In genomic region chr14:46759970-46760354, GRCm38 (mm10) we compare ENCODE assay signal across 8 mouse cellular contexts. TPM values are rescaled to one million over a fixed set of nuclear protein-coding genes. Genes with fewer than 3 reads are reported as not detected.
A peak's percentile ranks its signal among the peaks of the same experiment; 100 is the strongest.
DNase-seq lines count a peak whose midpoint lies in the region; ATAC-seq and TF ChIP-seq lines count a peak whose summit lies in the region.

No protein-coding gene starts in this region.

- no peaks in the 10 kb centered on the region for H3K9me3 ChIP-seq in kidney, embryonic 14.5 days (ENCODE audit: control insufficient read depth, low read length)
- H3K9me3 ChIP-seq in embryonic facial prominence, embryonic 15.5 days (replicated peaks), result no peaks in the 10 kb centered on the region
- 0 out of 2 replicates have a peak, but pooled peaks cover 7% of the 10 kb centered on the region for H3K9me3 ChIP-seq in intestine, embryonic 16.5 days (ENCODE audit: control insufficient read depth, low read length)
- no peaks in the 10 kb centered on the region for H3K9me3 ChIP-seq in midbrain, postnatal 0 days (ENCODE audit: low read length)

- H3K27ac ChIP-seq in kidney, embryonic 14.5 days (ENCODE audit: low read depth, low read length), result no peak overlapping the region
- H3K27ac ChIP-seq in embryonic facial prominence, embryonic 15.5 days (replicated peaks), result no peak overlapping the region
- no peak overlapping the region for H3K27ac ChIP-seq in intestine, embryonic 16.5 days (ENCODE audit: low read length)
- no peak overlapping the region for H3K27ac ChIP-seq in midbrain, postnatal 0 days (ENCODE audit: low read depth, low read length)

- H3K4me1 ChIP-seq in kidney, embryonic 14.5 days (ENCODE audit: control insufficient read depth, insufficient read depth, low read length), result peaks cover 5% of the 10 kb centered on the region; the same call in 1 of the 2 replicates
- H3K4me1 ChIP-seq in embryonic facial prominence, embryonic 15.5 days, result peaks cover 13% of the 10 kb centered on the region
- 0 out of 2 replicates have a peak, but pooled peaks cover 6% of the 10 kb centered on the region for H3K4me1 ChIP-seq in intestine, embryonic 16.5 days (ENCODE audit: control insufficient read depth, insufficient read depth, low read length)
- no peaks in the 10 kb centered on the region; the same call in 1 of the 2 replicates for H3K4me1 ChIP-seq in midbrain, postnatal 0 days (ENCODE audit: insufficient read depth, low read length)

- DNase-seq in kidney, postnatal 14 days, result no peak
- DNase-seq in midbrain, postnatal 0 days (ENCODE audit: low spot score), result no peak
- no peak for DNase-seq in right cerebral cortex, postnatal 4 days
- DNase-seq in yolk sac, embryonic 10.5 days (ENCODE audit: low spot score), result no peak
- no peak for DNase-seq in adrenal gland, postnatal 4 days (ENCODE audit: low spot score in 2 of 2)

- WGBS in kidney, embryonic 14.5 days, result 4% methylated on average over 7 of the region's 7 CpGs
- under 1% methylated on average over 7 of the region's 7 CpGs for whole genome bisulfite sequencing in embryonic facial prominence, embryonic 15.5 days
- WGBS in intestine, embryonic 16.5 days, result 5% methylated on average over 7 of the region's 7 CpGs
- 3% methylated on average over 7 of the region's 7 CpGs for WGBS in midbrain, postnatal 0 days

- H3K4me2 ChIP-seq in kidney, embryonic 14.5 days (replicated peaks; ENCODE audit: low read depth, low read length), result peak overlapping the region; percentile 92
- peak overlapping the region; percentile 91 for H3K4me2 ChIP-seq in embryonic facial prominence, embryonic 15.5 days (replicated peaks)
- H3K4me2 ChIP-seq in intestine, embryonic 16.5 days (ENCODE audit: low read depth, low read length), result peak overlapping the region; percentile 48
- peak overlapping the region; percentile 92 for H3K4me2 ChIP-seq in midbrain, postnatal 0 days (ENCODE audit: low read depth, low read length, poor library complexity, severe bottlenecking)

- TF ChIP-seq CTCF in midbrain, postnatal 0 days (IDR thresholded peaks at IDR 0.05), result no peak

- ATAC-seq in kidney, embryonic 14.5 days (ENCODE audit: low FRiP score, low TSS enrichment), result no peak; the same call in 1 of the 2 replicates
- ATAC-seq in embryonic facial prominence, embryonic 15.5 days (ENCODE audit: insufficient number of reproducible peaks, low FRiP score, low TSS enrichment, low read depth), result no peak
- no peak; the same call in 1 of the 2 replicates for ATAC-seq in intestine, embryonic 16.5 days
- no peak; the same call in none of the 2 replicates for ATAC-seq in midbrain, postnatal 0 days (ENCODE audit: low FRiP score)

- peaks cover 7% of the 10 kb centered on the region; the same call in 1 of the 2 replicates for H3K36me3 ChIP-seq in kidney, embryonic 14.5 days (ENCODE audit: control insufficient read depth, insufficient read depth, low read length)
- peaks cover 7% of the 10 kb centered on the region; the same call in 1 of the 2 replicates for H3K36me3 ChIP-seq in embryonic facial prominence, embryonic 15.5 days
- H3K36me3 ChIP-seq in intestine, embryonic 16.5 days (ENCODE audit: control insufficient read depth, insufficient read depth, low read length), result no peaks in the 10 kb centered on the region
- no peaks in the 10 kb centered on the region for H3K36me3 ChIP-seq in midbrain, postnatal 0 days (ENCODE audit: insufficient read depth, low read length)

- H3K27me3 ChIP-seq in kidney, embryonic 14.5 days (ENCODE audit: control insufficient read depth, insufficient read depth, low read length), result no peaks in the 10 kb centered on the region
- H3K27me3 ChIP-seq in embryonic facial prominence, embryonic 15.5 days, result no peaks in the 10 kb centered on the region
- H3K27me3 ChIP-seq in intestine, embryonic 16.5 days (replicated peaks; ENCODE audit: control insufficient read depth, insufficient read depth, low read length), result no peaks in the 10 kb centered on the region
- no peaks in the 10 kb centered on the region for H3K27me3 ChIP-seq in midbrain, postnatal 0 days (ENCODE audit: insufficient read depth, low read length)

- H3K4me3 ChIP-seq in kidney, embryonic 14.5 days (ENCODE audit: low read length), result peak overlapping the region; percentile 78
- H3K4me3 ChIP-seq in embryonic facial prominence, embryonic 15.5 days (replicated peaks), result peak overlapping the region; percentile 70
- peak overlapping the region; percentile 64 for H3K4me3 ChIP-seq in intestine, embryonic 16.5 days (ENCODE audit: low read length)
- peak overlapping the region; percentile 76 for H3K4me3 ChIP-seq in midbrain, postnatal 0 days (ENCODE audit: low read depth, low read length)

- H3K9ac ChIP-seq in kidney, embryonic 14.5 days (ENCODE audit: low read depth, low read length), result 0 out of 2 replicates have a peak overlapping the region, but pooled peaks have one; percentile 35
- H3K9ac ChIP-seq in embryonic facial prominence, embryonic 15.5 days, result no peak overlapping the region
- H3K9ac ChIP-seq in intestine, embryonic 16.5 days (ENCODE audit: low read depth, low read length), result no peak overlapping the region
- H3K9ac ChIP-seq in midbrain, postnatal 0 days (replicated peaks; ENCODE audit: low read length, poor library complexity, severe bottlenecking), result no peak overlapping the region

RNA-seq across cellular contexts. Expression of gene Cdkn3, which starts 0.4 kb away (rescaled TPM):
- polyA plus RNA-seq in kidney, embryonic 14.5 days (2014; fragmentation: Nextera tagmentation; extraction: Ambion mirVana), result 48.1 and 63.2 TPM in 2 replicates
- polyA plus RNA-seq in embryonic facial prominence, embryonic 15.5 days (2015; fragmentation: Nextera tagmentation; extraction: Ambion mirVana), result 38.7 and 38.8 TPM in 2 replicates
- 53.8 and 61.1 TPM in 2 replicates for polyA plus RNA-seq in intestine, embryonic 16.5 days (2015; fragmentation: Nextera tagmentation; extraction: Ambion mirVana)
- 0.71 and 5.8 TPM in 2 replicates for total RNA-seq in midbrain, postnatal 0 days (2014; rRNA removed)
- polyA plus RNA-seq in midbrain, postnatal 0 days (2015; fragmentation: Nextera tagmentation; extraction: Ambion mirVana), result 5.9 and 7.1 TPM in 2 replicates
- 10 to 100 TPM; 13.5 to 17.2 TPM for total RNA-seq in adrenal gland, postnatal 4 days (2021)

RNA-seq across cellular contexts. Expression of gene Cnih1, which starts 28.2 kb away (rescaled TPM):
- polyA plus RNA-seq in kidney, embryonic 14.5 days (2014; fragmentation: Nextera tagmentation; extraction: Ambion mirVana), result 206 and 209 TPM in 2 replicates
- 187 and 188 TPM in 2 replicates for polyA plus RNA-seq in embryonic facial prominence, embryonic 15.5 days (2015; fragmentation: Nextera tagmentation; extraction: Ambion mirVana)
- 195 and 204 TPM in 2 replicates for polyA plus RNA-seq in intestine, embryonic 16.5 days (2015; fragmentation: Nextera tagmentation; extraction: Ambion mirVana)
- 91.7 and 104 TPM in 2 replicates for total RNA-seq in midbrain, postnatal 0 days (2014; rRNA removed)
- polyA plus RNA-seq in midbrain, postnatal 0 days (2015; fragmentation: Nextera tagmentation; extraction: Ambion mirVana), result 207 and 218 TPM in 2 replicates
- total RNA-seq in adrenal gland, postnatal 4 days (2021), result 10 to 100 TPM; 97.2 to 98.1 TPM
